Mouse (Mus musculus) small intestine, adult 2 months (tissue): ENCODE measurements around the gene Ntm.

Experiments
- CTCF ChIP-seq: fragments of 200-500 bp; IDR thresholded peaks from 2 replicates; pipeline ENCODE4 v1.5.1; 2012; ENCODE audit warnings: low read depth, mild to moderate bottlenecking, control low read depth, inconsistent platforms, low read length, moderate library complexity, mixed read lengths; ENCODE audit not compliant: insufficient replicate concordance, insufficient read length; ENCODE audit errors: extremely low read depth
- POLR2A ChIP-seq: fragments of 200-500 bp; IDR thresholded peaks from 2 replicates; pipeline ENCODE4 v1.6.1; 2012; ENCODE audit warnings: low read depth, mild to moderate bottlenecking, control low read depth, inconsistent platforms, low read length, moderate library complexity

DNA sequence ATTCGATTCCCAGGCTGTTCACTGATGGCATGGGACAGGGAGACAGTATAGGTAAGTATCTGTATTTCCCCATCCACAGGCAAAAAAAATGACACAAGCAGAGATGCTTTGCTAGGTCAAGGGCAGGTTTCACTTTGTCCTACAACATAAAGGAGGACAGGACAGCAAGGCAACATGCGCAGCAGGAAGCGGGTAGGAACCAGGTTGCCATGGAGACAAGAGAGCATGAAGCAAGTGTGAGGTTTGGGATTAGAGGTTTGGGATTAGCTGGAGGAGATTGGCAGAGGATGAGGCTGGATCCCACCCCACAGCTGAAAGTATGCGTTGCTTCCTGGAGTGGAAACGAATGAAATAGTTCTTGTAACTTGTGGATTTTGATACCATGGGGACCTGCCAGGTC, 137.7 kb downstream of the Ntm start:
- TF ChIP-seq POLR2A (no peak), CTCF (no peak)
